Mouse (Mus musculus) gastrocnemius, postnatal 36 days (tissue): ENCODE measurements around the gene Atg5. TPM values are rescaled to one million over a fixed set of nuclear protein-coding genes. Genes with fewer than 3 reads are reported as not detected.
A peak's percentile ranks its signal among the peaks of the same experiment; 100 is the strongest.
"Not testable (repeated sequence)": the region's sequence is repeated elsewhere in the genome, so short reads cannot be mapped to it uniquely, and the experiment has no call there.

Experiments
- DNase-seq, 2 experiments: peaks; one replicate each; pipeline ENCODE4 v3.0.0; 2022
- intact Hi-C: fragments of 180-260 bp; cut with DNase I; formaldehyde crosslinking; loops from one replicate; pipeline ENCODE4 v1.15.1; 2025
- long read RNA-seq, 2 experiments: library from polyadenylated mRNA; stranded (forward); transcript quantifications; one replicate each; pipeline ENCODE4 v2.0.0; 2021
- total RNA-seq, 2 experiments: library from RNA; stranded (reverse); gene quantifications; 2 replicates each; pipeline ENCODE4 v1.2.3; 2021

The Atg5 gene
- total RNA-seq = 1 to 10 TPM; 8.9 to 9.3 TPM
- long read RNA-seq, experiment 1, transcript Atg5-201 (8 exons, 2,352 nt) = major isoform, 5 of 10 reads
- long read RNA-seq, experiment 1, partial matches to known transcripts = 1 of 10 reads
- long read RNA-seq, experiment 1, other reads (novel, unspliced or antisense) = 4 of 10 reads
- long read RNA-seq, experiment 2, transcript Atg5-201 (8 exons, 2,352 nt) = major isoform, 17 of 20 reads
- long read RNA-seq, experiment 2, partial matches to known transcripts = 0 of 20 reads
- long read RNA-seq, experiment 2, other reads (novel, unspliced or antisense) = 3 of 20 reads

- intact Hi-C loops = no loop called here
- DNase-seq = peak; percentile 97 to 98
Observed at GRCm38 (mm10) chr10:44268145-44268860, at the start of gene Atg5. Gene Atg5 (plus strand): TSS chr10:44268358.

- DNase-seq, intact Hi-C loops: not testable (repeated sequence)
Observed at GRCm38 (mm10) chr10:44219073-44219472, 49.1 kb upstream of the Atg5 start.

GRCm38 (mm10) chr10:44224345-44224744 is 43.8 kb upstream of the Atg5 start:
- no peak for DNase-seq
- intact Hi-C loops = no loop called here

GRCm38 (mm10) chr10:44233351-44233750 is 34.8 kb upstream of the Atg5 start:
- intact Hi-C loops, DNase-seq: not testable (repeated sequence)

- intact Hi-C loops, DNase-seq: not testable (repeated sequence)
Observed at GRCm38 (mm10) chr10:44235298-44235697, 32.9 kb upstream of the Atg5 start.

- no peak for DNase-seq
- intact Hi-C loops = no loop called here
Observed at GRCm38 (mm10) chr10:44256624-44257023, 11.5 kb upstream of the Atg5 start.

- intact Hi-C loops = no loop called here
- no peak for DNase-seq
Observed at GRCm38 (mm10) chr10:44265835-44266234, 2.3 kb upstream of the Atg5 start.

- intact Hi-C loops = no loop called here
- DNase-seq = no peak
Observed at GRCm38 (mm10) chr10:44266561-44266960, 1.6 kb upstream of the Atg5 start.

GRCm38 (mm10) chr10:44267426-44268142 is 574 bp upstream of the Atg5 start:
- no peak for DNase-seq
- intact Hi-C loops = no loop called here

- DNase-seq = no peak
- intact Hi-C loops = no loop called here
Observed at GRCm38 (mm10) chr10:44269211-44269610, 1.1 kb downstream of the Atg5 start.

GRCm38 (mm10) chr10:44282323-44282722 is 14.2 kb downstream of the Atg5 start:
- no peak for DNase-seq
- intact Hi-C loops = no loop called here

- intact Hi-C loops = no loop called here
- no peak for DNase-seq
Observed at GRCm38 (mm10) chr10:44285106-44285505, 16.9 kb downstream of the Atg5 start.

- intact Hi-C loops = no loop called here
- DNase-seq = no peak
Observed at GRCm38 (mm10) chr10:44285935-44286334, 17.8 kb downstream of the Atg5 start.

GRCm38 (mm10) chr10:44290876-44291275 is 22.7 kb downstream of the Atg5 start:
- intact Hi-C loops = loop anchor here (2.0 to 5.0 kb wide), 2 partner anchors 166 to 754 kb away; no protein-coding TSS in a partner anchor
- no peak for DNase-seq

GRCm38 (mm10) chr10:44292205-44292604 is 24.0 kb downstream of the Atg5 start:
- no peak for DNase-seq
- intact Hi-C loops = loop anchor here (5.0 kb wide), 1 partner anchor 165 kb away; no protein-coding TSS in a partner anchor

GRCm38 (mm10) chr10:44299165-44299564 is 31.0 kb downstream of the Atg5 start:
- intact Hi-C loops = no loop called here
- no peak for DNase-seq

GRCm38 (mm10) chr10:44300078-44300477 is 31.9 kb downstream of the Atg5 start:
- intact Hi-C loops = no loop called here
- DNase-seq = no peak

- DNase-seq = no peak
- intact Hi-C loops = no loop called here
Observed at GRCm38 (mm10) chr10:44303648-44304329, 35.6 kb downstream of the Atg5 start.

GRCm38 (mm10) chr10:44304330-44304717 is 36.2 kb downstream of the Atg5 start:
- DNase-seq = no peak
- intact Hi-C loops = no loop called here

GRCm38 (mm10) chr10:44304845-44305244 is 36.7 kb downstream of the Atg5 start:
- intact Hi-C loops = no loop called here
- no peak for DNase-seq

GRCm38 (mm10) chr10:44306308-44306707 is 38.1 kb downstream of the Atg5 start:
- DNase-seq = no peak
- intact Hi-C loops = no loop called here
